Mouse (Mus musculus) embryonic facial prominence, embryonic 13.5 days (tissue): ENCODE measurements around the gene Vgll4. TPM values are rescaled to one million over a fixed set of nuclear protein-coding genes. Genes with fewer than 3 reads are reported as not detected.

ENCODE experiments used
- ATAC-seq: fragments of 200-750 bp; cut with Nextera tagmentation; 2 replicates; pipeline ENCODE4 v1.8.0; 2017; ENCODE audit warnings: low read depth; ENCODE audit not compliant: insufficient number of reproducible peaks, insufficient read depth, low FRiP score, low TSS enrichment
- H3K27ac ChIP-seq: fragments of 300-500 bp; sonication (generic); 2 replicates; pipeline ENCODE4 v1.5.1; 2015; ENCODE audit warnings: moderate library complexity, mild to moderate bottlenecking, inconsistent platforms
- H3K27me3 ChIP-seq: fragments of 300-500 bp; sonication (generic); 2 replicates; pipeline ENCODE4 v1.6.1; 2015; ENCODE audit warnings: mild to moderate bottlenecking, inconsistent platforms
- H3K36me3 ChIP-seq: fragments of 300-500 bp; sonication (generic); 2 replicates; pipeline ENCODE4 v1.6.1; 2015; ENCODE audit warnings: mild to moderate bottlenecking, inconsistent platforms
- H3K4me1 ChIP-seq: fragments of 300-500 bp; sonication (generic); 2 replicates; pipeline ENCODE4 v1.6.1; 2015; ENCODE audit warnings: inconsistent platforms
- H3K4me2 ChIP-seq: fragments of 300-500 bp; sonication (generic); 2 replicates; pipeline ENCODE4 v1.6.1; 2015; ENCODE audit warnings: moderate library complexity, mild to moderate bottlenecking, inconsistent platforms
- H3K4me3 ChIP-seq: fragments of 300-500 bp; sonication (generic); 2 replicates; pipeline ENCODE4 v1.5.1; 2015; ENCODE audit warnings: mild to moderate bottlenecking, inconsistent platforms
- H3K9ac ChIP-seq: fragments of 300-500 bp; sonication (generic); 2 replicates; pipeline ENCODE4 v1.6.1; 2015; ENCODE audit warnings: mild to moderate bottlenecking, inconsistent platforms
- H3K9me3 ChIP-seq: fragments of 300-500 bp; sonication (generic); 2 replicates; pipeline ENCODE4 v1.6.1; 2016; ENCODE audit warnings: inconsistent platforms
- WGBS: fragments of 180-500 bp; shearing (Covaris S2); methylation state at CpG from one replicate; pipeline ENCODE4 v1.1.7; 2015; ENCODE audit warnings: mixed read lengths; 5-methylcytosine and 5-hydroxymethylcytosine counted together
- polyA plus RNA-seq: library from polyadenylated mRNA; unstranded; fragments of >200 nt; fragmentation: Nextera tagmentation; extraction: Ambion mirVana; gene quantifications from 2 replicates; pipeline ENCODE4 v1.2.1, GENCODE M21; 2015

Gene Vgll4
- polyA plus RNA-seq = 148 TPM in 2 replicates

GRCm38 (mm10) chr6:114969213-114970120 lies at the start of gene Vgll4:
TSS of gene Vgll4 (minus strand) at chr6:114969994.
- WGBS = under 1% methylated on average over 79 of the region's 79 CpGs
- H3K4me1 ChIP-seq = peaks cover 48% of the 10 kb centered on the region
- peak; percentile 79 for ATAC-seq

GRCm38 (mm10) chr6:115015461-115015860 lies 45.7 kb upstream of the Vgll4 start:
- H3K4me3 ChIP-seq = no peak overlapping the region
- H3K27ac ChIP-seq = no peak overlapping the region
- peaks cover 10% of the 10 kb centered on the region for H3K4me1 ChIP-seq
- no peak for ATAC-seq
- no peak overlapping the region for H3K9ac ChIP-seq
- H3K27me3 ChIP-seq = no peaks in the 10 kb centered on the region
- 90% methylated on average over 13 of the region's 13 CpGs for WGBS
- peaks cover 63% of the 10 kb centered on the region for H3K36me3 ChIP-seq
- no peak overlapping the region for H3K4me2 ChIP-seq
- no peaks in the 10 kb centered on the region for H3K9me3 ChIP-seq

More at GRCm38 (mm10) chr6:114969213-114970120, at the start of gene Vgll4:
- H3K9ac ChIP-seq = peak within 1 kb of the TSS; percentile 90
- 0 out of 2 replicates have a peak, but pooled peaks cover 3% of the 10 kb centered on the region for H3K27me3 ChIP-seq
- H3K4me2 ChIP-seq = peak within 1 kb of the TSS; percentile 99
- peak within 1 kb of the TSS; percentile 77 for H3K4me3 ChIP-seq
- H3K27ac ChIP-seq = peak within 1 kb of the TSS; percentile 92
- no peaks in the 10 kb centered on the region for H3K36me3 ChIP-seq
- no peaks in the 10 kb centered on the region for H3K9me3 ChIP-seq

- H3K36me3 ChIP-seq = peaks cover 66% of the 10 kb centered on the region
- no peak overlapping the region for H3K27ac ChIP-seq
Measured at GRCm38 (mm10) chr6:115013574-115013973, 43.8 kb upstream of the Vgll4 start.

GRCm38 (mm10) chr6:115011792-115012191 lies 42.0 kb upstream of the Vgll4 start:
- no peak overlapping the region for H3K4me3 ChIP-seq
- no peak overlapping the region for H3K9ac ChIP-seq
- no peak for ATAC-seq
- 67% methylated on average over 8 of the region's 8 CpGs for WGBS
- no peaks in the 10 kb centered on the region for H3K27me3 ChIP-seq
- peaks cover 20% of the 10 kb centered on the region for H3K4me1 ChIP-seq
- H3K9me3 ChIP-seq = no peaks in the 10 kb centered on the region
- peak overlapping the region; percentile 33 for H3K27ac ChIP-seq
- peaks cover 53% of the 10 kb centered on the region for H3K36me3 ChIP-seq
- no peak overlapping the region for H3K4me2 ChIP-seq

More at GRCm38 (mm10) chr6:115013574-115013973, 43.8 kb upstream of the Vgll4 start:
- H3K4me3 ChIP-seq = no peak overlapping the region
- peaks cover 10% of the 10 kb centered on the region for H3K4me1 ChIP-seq
- no peak for ATAC-seq
- no peak overlapping the region for H3K4me2 ChIP-seq
- H3K9ac ChIP-seq = no peak overlapping the region
- H3K9me3 ChIP-seq = no peaks in the 10 kb centered on the region
- no peaks in the 10 kb centered on the region for H3K27me3 ChIP-seq
- WGBS = 85% methylated on average over 4 of the region's 4 CpGs

GRCm38 (mm10) chr6:115010815-115011214 lies 41.0 kb upstream of the Vgll4 start:
- Histone ChIP-seq H3K9me3 (no peaks in the 10 kb centered on the region), H3K4me3 (no peak overlapping the region), H3K9ac (no peak overlapping the region), H3K4me2 (no peak overlapping the region), H3K36me3 (peaks cover 49% of the 10 kb centered on the region), H3K27ac (no peak overlapping the region), H3K4me1 (peaks cover 26% of the 10 kb centered on the region), H3K27me3 (no peaks in the 10 kb centered on the region)
- 82% methylated on average over 9 of the region's 9 CpGs for WGBS
- ATAC-seq = no peak

GRCm38 (mm10) chr6:115010304-115010703 lies 40.5 kb upstream of the Vgll4 start:
- 66% methylated on average over 9 of the region's 9 CpGs for WGBS
- H3K4me2 ChIP-seq = no peak overlapping the region
- no peak overlapping the region for H3K4me3 ChIP-seq
- no peaks in the 10 kb centered on the region for H3K9me3 ChIP-seq
- no peak for ATAC-seq
- no peak overlapping the region for H3K27ac ChIP-seq
- H3K27me3 ChIP-seq = no peaks in the 10 kb centered on the region
- H3K36me3 ChIP-seq = peaks cover 45% of the 10 kb centered on the region
- peaks cover 28% of the 10 kb centered on the region for H3K4me1 ChIP-seq
- no peak overlapping the region for H3K9ac ChIP-seq

- Histone ChIP-seq H3K27ac (0 out of 2 replicates have a peak overlapping the region, but pooled peaks have one; percentile 60), H3K4me2 (no peak overlapping the region), H3K9ac (0 out of 2 replicates have a peak overlapping the region, but pooled peaks have one; percentile 33), H3K9me3 (no peaks in the 10 kb centered on the region), H3K27me3 (no peaks in the 10 kb centered on the region), H3K4me3 (no peak overlapping the region), H3K36me3 (peaks cover 44% of the 10 kb centered on the region), H3K4me1 (peaks cover 28% of the 10 kb centered on the region)
- 26% methylated on average over 5 of the region's 5 CpGs for WGBS
- ATAC-seq = no peak
Measured at GRCm38 (mm10) chr6:115007728-115008127, 37.9 kb upstream of the Vgll4 start.

- Histone ChIP-seq H3K4me1 (peaks cover 24% of the 10 kb centered on the region), H3K36me3 (peaks cover 46% of the 10 kb centered on the region), H3K9me3 (no peaks in the 10 kb centered on the region), H3K9ac (0 out of 2 replicates have a peak overlapping the region, but pooled peaks have one; percentile 28), H3K27ac (peak overlapping the region; percentile 60; the same call in 1 of the 2 replicates), H3K27me3 (no peaks in the 10 kb centered on the region), H3K4me3 (no peak overlapping the region), H3K4me2 (no peak overlapping the region)
- WGBS = 43% methylated on average over 6 of the region's 6 CpGs
- ATAC-seq = no peak
Measured at GRCm38 (mm10) chr6:115006948-115007347, 37.2 kb upstream of the Vgll4 start.

- Histone ChIP-seq H3K9ac (peak overlapping the region; percentile 1; the same call in 1 of the 2 replicates), H3K4me3 (no peak overlapping the region), H3K4me2 (no peak overlapping the region), H3K4me1 (peaks cover 19% of the 10 kb centered on the region), H3K27me3 (no peaks in the 10 kb centered on the region), H3K27ac (no peak overlapping the region), H3K36me3 (peaks cover 37% of the 10 kb centered on the region), H3K9me3 (no peaks in the 10 kb centered on the region)
- no peak for ATAC-seq
- WGBS = 55% methylated on average over 3 of the region's 3 CpGs
Measured at GRCm38 (mm10) chr6:115006065-115006464, 36.3 kb upstream of the Vgll4 start.

- no peak overlapping the region for H3K4me3 ChIP-seq
- peak overlapping the region; percentile 1; the same call in 1 of the 2 replicates for H3K9ac ChIP-seq
- no peak overlapping the region for H3K27ac ChIP-seq
- H3K27me3 ChIP-seq = no peaks in the 10 kb centered on the region
- H3K9me3 ChIP-seq = no peaks in the 10 kb centered on the region
- WGBS = 67% methylated on average over 8 of the region's 8 CpGs
- no peak overlapping the region for H3K4me2 ChIP-seq
- no peak for ATAC-seq
- H3K4me1 ChIP-seq = peaks cover 19% of the 10 kb centered on the region
- peaks cover 33% of the 10 kb centered on the region for H3K36me3 ChIP-seq
Measured at GRCm38 (mm10) chr6:115005351-115005890, 35.6 kb upstream of the Vgll4 start.

GRCm38 (mm10) chr6:115004636-115005035 lies 34.8 kb upstream of the Vgll4 start:
- WGBS = 83% methylated on average over 8 of the region's 8 CpGs
- Histone ChIP-seq H3K4me2 (no peak overlapping the region), H3K4me1 (peaks cover 19% of the 10 kb centered on the region), H3K27ac (no peak overlapping the region), H3K36me3 (peaks cover 38% of the 10 kb centered on the region), H3K9ac (no peak overlapping the region), H3K9me3 (no peaks in the 10 kb centered on the region), H3K27me3 (no peaks in the 10 kb centered on the region), H3K4me3 (no peak overlapping the region)
- ATAC-seq = no peak
